Mouse (Mus musculus) left cerebral cortex, postnatal 25 days (tissue): ENCODE results near the gene Mad1l1. TPM values are rescaled to one million over a fixed set of nuclear protein-coding genes. Genes with fewer than 3 reads are reported as not detected.
A peak's percentile ranks its signal among the peaks of the same experiment; 100 is the strongest.

Experiments
- DNase-seq, 2 experiments: peaks; one replicate each; pipeline ENCODE4 v3.0.0; 2022; ENCODE audit warnings: low spot score in 2 of 2, mixed read lengths in 1 of 2
- intact Hi-C: fragments of 180-260 bp; cut with DNase I; formaldehyde crosslinking; loops from one replicate; pipeline ENCODE4 v1.15.1; 2025
- total RNA-seq, 2 experiments: library from RNA; stranded (reverse); gene quantifications; 2 replicates each; pipeline ENCODE4 v1.2.3; 2021

The Mad1l1 gene
- total RNA-seq, 2 experiments from 2014 or later = 15.1 to 19.0 TPM

- intact Hi-C loops = no loop called here
- DNase-seq = no peak
Observed at GRCm38 (mm10) chr5:140079511-140079910, 241.8 kb downstream of the Mad1l1 start.

- intact Hi-C loops = no loop called here
- no peak for DNase-seq
Observed at GRCm38 (mm10) chr5:140078406-140078805, 242.9 kb downstream of the Mad1l1 start.

- no peak for DNase-seq
- intact Hi-C loops = no loop called here
Observed at GRCm38 (mm10) chr5:140076438-140076837, 244.9 kb downstream of the Mad1l1 start.

- no peak for DNase-seq
- intact Hi-C loops = no loop called here
Observed at GRCm38 (mm10) chr5:140073671-140074116, 247.7 kb downstream of the Mad1l1 start.

- intact Hi-C loops = no loop called here
- no peak for DNase-seq
Observed at GRCm38 (mm10) chr5:140073148-140073670, 248.1 kb downstream of the Mad1l1 start.

GRCm38 (mm10) chr5:140068506-140068905 is 252.8 kb downstream of the Mad1l1 start:
- DNase-seq = no peak
- intact Hi-C loops = no loop called here

- intact Hi-C loops = no loop called here
- peak in 1 of 2 experiments; percentile 22 for DNase-seq
Observed at GRCm38 (mm10) chr5:140068051-140068450, 253.3 kb downstream of the Mad1l1 start.

GRCm38 (mm10) chr5:140066769-140067168 is 254.6 kb downstream of the Mad1l1 start:
- intact Hi-C loops = no loop called here

GRCm38 (mm10) chr5:140066281-140066680 is 255.1 kb downstream of the Mad1l1 start:
- intact Hi-C loops = no loop called here
- no peak for DNase-seq

More at GRCm38 (mm10) chr5:140066769-140067168, 254.6 kb downstream of the Mad1l1 start:
- no peak for DNase-seq

GRCm38 (mm10) chr5:140065281-140065945 is 255.9 kb downstream of the Mad1l1 start:
- no peak for DNase-seq
- intact Hi-C loops = no loop called here

GRCm38 (mm10) chr5:140064521-140064920 is 256.8 kb downstream of the Mad1l1 start:
- intact Hi-C loops = no loop called here
- DNase-seq = no peak

GRCm38 (mm10) chr5:140062828-140063227 is 258.5 kb downstream of the Mad1l1 start:
- intact Hi-C loops = no loop called here
- DNase-seq = no peak

- intact Hi-C loops = no loop called here
- no peak for DNase-seq
Observed at GRCm38 (mm10) chr5:140062316-140062715, 259.0 kb downstream of the Mad1l1 start.

- peak; percentile 73 to 92 for DNase-seq
- intact Hi-C loops = no loop called here
Observed at GRCm38 (mm10) chr5:140061296-140061879, 260.0 kb downstream of the Mad1l1 start.

GRCm38 (mm10) chr5:140056291-140056690 is 265.1 kb downstream of the Mad1l1 start:
- intact Hi-C loops = no loop called here
- no peak for DNase-seq

GRCm38 (mm10) chr5:140055431-140055830 is 265.9 kb downstream of the Mad1l1 start:
- intact Hi-C loops = no loop called here

GRCm38 (mm10) chr5:140053626-140054025 is 267.7 kb downstream of the Mad1l1 start:
- intact Hi-C loops = no loop called here
- peak; percentile 32 to 81 for DNase-seq

More at GRCm38 (mm10) chr5:140055431-140055830, 265.9 kb downstream of the Mad1l1 start:
- DNase-seq = no peak

- no peak for DNase-seq
- intact Hi-C loops = no loop called here
Observed at GRCm38 (mm10) chr5:140052405-140052804, 268.9 kb downstream of the Mad1l1 start.

GRCm38 (mm10) chr5:140045453-140045852 is 275.9 kb downstream of the Mad1l1 start:
- intact Hi-C loops = no loop called here
- DNase-seq = no peak

GRCm38 (mm10) chr5:140043002-140043401 is 278.4 kb downstream of the Mad1l1 start:
- no peak for DNase-seq
- intact Hi-C loops = no loop called here
